Mouse (Mus musculus): ENCODE measurements around the gene Parp3. TPM values are rescaled to one million over a fixed set of nuclear protein-coding genes. Genes with fewer than 3 reads are reported as not detected.

Gene Parp3
- polyA plus RNA-seq, 1 experiment from 2014 or later: 0.70 TPM

DNA sequence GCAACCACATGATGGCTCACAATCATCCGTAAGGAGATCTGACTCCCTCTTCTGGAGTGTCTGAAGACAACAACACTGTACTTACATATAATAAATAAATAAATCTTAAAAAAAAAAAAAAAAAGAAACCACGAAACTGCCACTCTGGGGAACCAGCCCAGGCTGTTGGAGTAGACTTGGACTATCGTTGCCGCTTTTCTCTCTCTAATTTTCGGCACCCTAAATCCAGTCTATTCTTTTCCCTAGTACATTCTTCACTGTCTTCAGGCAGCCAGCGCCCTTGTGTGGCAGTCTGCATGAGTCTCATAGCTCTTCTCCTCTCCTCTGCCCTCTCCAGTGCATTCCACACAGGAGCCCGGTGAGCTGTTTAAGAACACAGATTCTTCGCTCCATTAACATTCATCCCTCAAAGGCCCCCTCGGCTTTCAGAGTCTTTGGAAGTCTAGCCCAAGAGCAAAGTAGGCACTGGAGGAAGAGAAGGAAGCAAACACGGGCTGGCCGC, 48.0 kb downstream of the Parp3 start:
- H3K9me3 ChIP-seq (ENCODE audit: control insufficient read depth, low read length): no peaks in the 10 kb centered on the region
- H3K36me3 ChIP-seq (ENCODE audit: control insufficient read depth, insufficient read depth): peaks cover 10% of the 10 kb centered on the region; the same call in 1 of the 2 replicates
- 16% methylated on average over 11 of the region's 11 CpGs for WGBS
- peaks cover 10% of the 10 kb centered on the region for H3K4me1 ChIP-seq (replicated peaks; ENCODE audit: control insufficient read depth, insufficient read depth, low read length)
- peak overlapping the region; percentile 67 for H3K4me3 ChIP-seq (replicated peaks; ENCODE audit: low read length)
- peak overlapping the region; percentile 96 for H3K27ac ChIP-seq (ENCODE audit: low read length)
- H3K4me2 ChIP-seq (ENCODE audit: low read length): peak overlapping the region; percentile 68
- no peaks in the 10 kb centered on the region for H3K27me3 ChIP-seq (replicated peaks; ENCODE audit: control insufficient read depth, insufficient read depth, low read length)
- H3K9ac ChIP-seq (replicated peaks; ENCODE audit: low read depth, low read length): peak overlapping the region; percentile 57
- peak; percentile 64 for ATAC-seq

DNA sequence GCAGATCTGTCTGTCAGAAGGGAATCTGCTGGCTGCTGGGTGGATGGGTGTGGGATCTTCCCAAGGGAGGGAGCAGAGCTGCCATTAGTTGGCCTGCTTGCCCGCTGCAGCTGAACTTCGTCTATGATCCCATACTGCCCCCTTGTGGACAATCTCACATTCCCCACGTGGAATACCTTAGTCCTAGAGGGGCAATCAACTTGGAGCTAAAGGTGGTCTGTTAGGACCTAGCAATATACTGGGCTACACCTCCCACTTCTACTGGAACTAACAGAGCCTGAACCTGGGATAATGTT, 54.9 kb downstream of the Parp3 start:
- Histone ChIP-seq H3K4me3 (replicated peaks; ENCODE audit: low read length) (no peak overlapping the region), H3K4me1 (replicated peaks; ENCODE audit: control insufficient read depth, insufficient read depth, low read length) (peaks cover 28% of the 10 kb centered on the region), H3K27me3 (replicated peaks; ENCODE audit: control insufficient read depth, insufficient read depth, low read length) (no peaks in the 10 kb centered on the region; the same call in 1 of the 2 replicates), H3K9ac (replicated peaks; ENCODE audit: low read depth, low read length) (no peak overlapping the region), H3K27ac (ENCODE audit: low read length) (no peak overlapping the region), H3K36me3 (ENCODE audit: control insufficient read depth, insufficient read depth) (no peaks in the 10 kb centered on the region), H3K4me2 (ENCODE audit: low read length) (0 out of 2 replicates have a peak overlapping the region, but pooled peaks have one; percentile 6), H3K9me3 (ENCODE audit: control insufficient read depth, low read length) (no peaks in the 10 kb centered on the region)
- 1% methylated on average over 3 of the region's 3 CpGs for WGBS
- peak; percentile 83 for ATAC-seq

- Histone ChIP-seq H3K27ac (ENCODE audit: low read length) (no peak overlapping the region), H3K4me2 (ENCODE audit: low read length) (0 out of 2 replicates have a peak overlapping the region, but pooled peaks have one; percentile 6), H3K9me3 (ENCODE audit: control insufficient read depth, low read length) (no peaks in the 10 kb centered on the region), H3K4me3 (replicated peaks; ENCODE audit: low read length) (no peak overlapping the region), H3K27me3 (replicated peaks; ENCODE audit: control insufficient read depth, insufficient read depth, low read length) (no peaks in the 10 kb centered on the region; the same call in 1 of the 2 replicates), H3K36me3 (ENCODE audit: control insufficient read depth, insufficient read depth) (no peaks in the 10 kb centered on the region), H3K4me1 (replicated peaks; ENCODE audit: control insufficient read depth, insufficient read depth, low read length) (peaks cover 28% of the 10 kb centered on the region), H3K9ac (replicated peaks; ENCODE audit: low read depth, low read length) (no peak overlapping the region)
- 6% methylated on average over 17 of the region's 18 CpGs for WGBS
- peak; percentile 14; the same call in 1 of the 2 replicates for ATAC-seq
Measured at GRCm38 (mm10) chr9:106421033-106421864, 55.5 kb downstream of the Parp3 start.

- H3K4me1 ChIP-seq (replicated peaks; ENCODE audit: control insufficient read depth, insufficient read depth, low read length): peaks cover 28% of the 10 kb centered on the region
- WGBS: 4% methylated on average over 2 of the region's 2 CpGs
- H3K27me3 ChIP-seq (replicated peaks; ENCODE audit: control insufficient read depth, insufficient read depth, low read length): no peaks in the 10 kb centered on the region; the same call in 1 of the 2 replicates
- no peak overlapping the region for H3K9ac ChIP-seq (replicated peaks; ENCODE audit: low read depth, low read length)
- no peak overlapping the region for H3K4me3 ChIP-seq (replicated peaks; ENCODE audit: low read length)
- H3K4me2 ChIP-seq (ENCODE audit: low read length): no peak overlapping the region
- no peak overlapping the region for H3K27ac ChIP-seq (ENCODE audit: low read length)
- H3K36me3 ChIP-seq (ENCODE audit: control insufficient read depth, insufficient read depth): no peaks in the 10 kb centered on the region
- no peaks in the 10 kb centered on the region for H3K9me3 ChIP-seq (ENCODE audit: control insufficient read depth, low read length)
- ATAC-seq: no peak
Measured at GRCm38 (mm10) chr9:106420608-106421007, 56.1 kb downstream of the Parp3 start.

Other genes starting within 250 kb of the Parp3 start
- gene Alas1, start 228.3 kb downstream of the Parp3 start, polyA plus RNA-seq (2015; fragmentation: Nextera tagmentation; extraction: Ambion mirVana): 101 and 109 TPM in 2 replicates
- 10.5 and 11.6 TPM in 2 replicates for gene Poc1a, start 195.9 kb downstream of the Parp3 start, polyA plus RNA-seq (2015; fragmentation: Nextera tagmentation; extraction: Ambion mirVana)
- gene Dusp7, start 108.3 kb downstream of the Parp3 start, polyA plus RNA-seq (2015; fragmentation: Nextera tagmentation; extraction: Ambion mirVana): 9.0 and 10.3 TPM in 2 replicates
- 564 and 591 TPM in 2 replicates for gene Rpl29, start 47.5 kb downstream of the Parp3 start, polyA plus RNA-seq (2015; fragmentation: Nextera tagmentation; extraction: Ambion mirVana)
- 31.5 and 31.7 TPM in 2 replicates for gene Acy1, start 38.6 kb downstream of the Parp3 start, polyA plus RNA-seq (2015; fragmentation: Nextera tagmentation; extraction: Ambion mirVana)
- 6.2 and 7.7 TPM in 2 replicates for gene Abhd14b, start 29.5 kb downstream of the Parp3 start, polyA plus RNA-seq (2015; fragmentation: Nextera tagmentation; extraction: Ambion mirVana)
- 72.3 and 81.9 TPM in 2 replicates for gene Abhd14a, start 29.3 kb downstream of the Parp3 start, polyA plus RNA-seq (2015; fragmentation: Nextera tagmentation; extraction: Ambion mirVana)
- gene Pcbp4, start 23.7 kb downstream of the Parp3 start, polyA plus RNA-seq (2015; fragmentation: Nextera tagmentation; extraction: Ambion mirVana): 221 and 249 TPM in 2 replicates
- gene Gpr62, start 11.0 kb downstream of the Parp3 start, polyA plus RNA-seq (2015; fragmentation: Nextera tagmentation; extraction: Ambion mirVana): 0.48 and 0.72 TPM in 2 replicates
- gene Rrp9, start 986 bp downstream of the Parp3 start, polyA plus RNA-seq (2015; fragmentation: Nextera tagmentation; extraction: Ambion mirVana): 53.6 and 62.5 TPM in 2 replicates
- gene Iqcf1, start 23.0 kb upstream of the Parp3 start, polyA plus RNA-seq (2015; fragmentation: Nextera tagmentation; extraction: Ambion mirVana): not detected in 2 replicates
- gene Iqcf5, start 37.6 kb upstream of the Parp3 start, polyA plus RNA-seq (2015; fragmentation: Nextera tagmentation; extraction: Ambion mirVana): not detected in 2 replicates
- gene Iqcf3, start 84.7 kb upstream of the Parp3 start, polyA plus RNA-seq (2015; fragmentation: Nextera tagmentation; extraction: Ambion mirVana): not detected in 2 replicates
- gene Iqcf4, start 94.0 kb upstream of the Parp3 start, polyA plus RNA-seq (2015; fragmentation: Nextera tagmentation; extraction: Ambion mirVana): not detected in 2 replicates
- not detected in 2 replicates for gene Iqcf6, start 149.6 kb upstream of the Parp3 start, polyA plus RNA-seq (2015; fragmentation: Nextera tagmentation; extraction: Ambion mirVana)
- gene Grm2, start 179.1 kb upstream of the Parp3 start, polyA plus RNA-seq (2015; fragmentation: Nextera tagmentation; extraction: Ambion mirVana): 10.2 and 14.1 TPM in 2 replicates
- gene Tex264, start 209.0 kb upstream of the Parp3 start, polyA plus RNA-seq (2015; fragmentation: Nextera tagmentation; extraction: Ambion mirVana): 57.2 and 59.7 TPM in 2 replicates